Mouse (Mus musculus) ovary, postnatal 10 days (tissue): ENCODE data around the gene Ss18l1.

Experiments used
- DNase-seq: peaks from one replicate; pipeline ENCODE4 v3.0.0; 2022; ENCODE audit warnings: low spot score

Ss18l1 gene

DNA sequence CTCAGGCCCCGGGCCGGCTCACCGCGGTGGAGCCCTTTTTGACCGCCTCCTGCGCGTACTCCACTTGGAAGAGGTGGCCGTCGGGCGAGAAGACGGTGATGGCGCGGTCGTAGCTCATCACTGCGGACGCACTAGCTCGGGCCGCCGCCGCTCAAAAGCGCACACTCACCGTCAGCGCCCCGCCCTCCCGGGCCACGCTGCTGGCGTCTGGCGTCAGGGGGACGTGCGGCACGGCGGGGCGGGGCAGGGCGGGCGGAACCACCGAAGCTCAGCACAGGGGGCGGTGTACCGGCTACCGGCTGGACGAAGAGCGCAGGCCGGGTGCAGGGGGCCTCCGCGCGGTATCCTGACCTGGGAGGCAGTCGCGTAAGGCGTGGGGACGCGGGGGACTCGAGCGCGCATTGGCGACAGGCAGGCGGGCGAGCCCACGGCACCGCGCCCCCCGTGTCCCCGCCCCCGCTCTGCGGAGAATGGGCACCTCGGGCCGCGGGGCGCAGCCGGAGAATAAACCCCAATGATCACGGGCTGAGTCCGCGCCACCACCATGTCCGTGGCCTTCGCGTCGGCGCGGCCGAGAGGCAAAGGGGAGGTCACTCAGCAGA lies at the start of gene Ss18l1, which contains the start of gene Psma7:
Gene Ss18l1, plus strand, starts transcription at position 254 of the 602 bp plus-strand sequence.
Gene Psma7, minus strand, starts transcription at position 178 of the 602 bp plus-strand sequence.
- DNase-seq: peak; percentile 67

GRCm38 (mm10) chr2:179993071-179993470 lies 49.2 kb upstream of the Ss18l1 start:
- DNase-seq: no peak

- DNase-seq: no peak
Observed at GRCm38 (mm10) chr2:179998431-179998830, 43.9 kb upstream of the Ss18l1 start.

GRCm38 (mm10) chr2:180001635-180002034 lies 40.7 kb upstream of the Ss18l1 start:
- DNase-seq: no peak

DNA sequence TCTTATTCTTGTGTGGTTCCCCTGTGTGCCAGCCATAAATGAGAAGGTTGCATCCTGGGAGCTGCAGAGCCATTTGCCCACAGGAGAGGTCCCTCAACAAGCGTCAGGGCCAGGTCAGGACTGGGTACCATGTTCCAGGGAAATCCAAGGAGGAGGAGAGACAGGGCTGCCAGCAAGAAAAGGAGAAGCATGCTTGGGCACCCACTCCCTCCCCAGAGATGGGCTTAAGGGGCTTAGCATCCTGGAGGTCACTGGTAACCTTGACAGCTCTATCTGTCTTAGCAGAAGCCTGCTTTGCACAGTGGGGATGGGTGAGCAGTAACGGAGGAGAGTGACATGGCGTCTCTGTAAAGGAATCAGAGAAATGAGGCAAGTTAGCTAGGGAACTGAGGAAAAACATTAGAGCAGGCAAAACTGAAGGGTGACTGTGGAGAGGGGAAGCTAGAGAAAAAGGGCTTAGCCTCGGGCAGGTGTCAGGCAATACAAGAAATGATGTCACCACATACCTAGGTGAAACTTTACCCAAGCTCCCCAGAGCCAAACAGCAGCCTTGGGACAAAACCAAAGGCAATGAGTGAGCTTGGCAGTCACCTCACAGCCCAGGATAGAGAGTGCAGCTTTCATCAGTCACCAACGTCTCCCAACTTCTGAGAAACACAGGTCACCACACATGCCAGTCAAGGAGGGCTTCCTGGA lies 36.5 kb upstream of the Ss18l1 start:
- no peak for DNase-seq

GRCm38 (mm10) chr2:180006352-180007017 lies 35.8 kb upstream of the Ss18l1 start:
- DNase-seq: no peak

- no peak for DNase-seq
Observed at GRCm38 (mm10) chr2:180010686-180011085, 31.6 kb upstream of the Ss18l1 start.

DNA sequence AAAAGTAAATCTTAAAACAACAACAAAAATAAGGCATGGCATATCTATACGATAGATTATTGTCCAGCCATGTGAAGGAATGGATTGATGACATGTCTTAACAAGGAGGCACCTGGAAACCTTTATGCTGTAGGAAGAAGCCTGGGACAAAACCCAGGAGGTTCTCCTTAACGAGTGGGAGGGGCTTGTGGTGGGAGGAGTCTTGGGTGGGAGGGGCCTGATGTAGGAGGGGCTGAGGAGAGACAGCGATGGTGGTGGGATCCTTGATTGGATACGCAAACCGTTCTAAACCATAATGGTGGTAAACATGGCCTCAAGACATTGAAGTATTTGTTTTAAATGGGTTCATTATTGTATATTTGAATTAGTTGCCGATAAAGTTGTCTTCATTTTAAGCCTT lies 30.9 kb upstream of the Ss18l1 start:
- DNase-seq: no peak

DNA sequence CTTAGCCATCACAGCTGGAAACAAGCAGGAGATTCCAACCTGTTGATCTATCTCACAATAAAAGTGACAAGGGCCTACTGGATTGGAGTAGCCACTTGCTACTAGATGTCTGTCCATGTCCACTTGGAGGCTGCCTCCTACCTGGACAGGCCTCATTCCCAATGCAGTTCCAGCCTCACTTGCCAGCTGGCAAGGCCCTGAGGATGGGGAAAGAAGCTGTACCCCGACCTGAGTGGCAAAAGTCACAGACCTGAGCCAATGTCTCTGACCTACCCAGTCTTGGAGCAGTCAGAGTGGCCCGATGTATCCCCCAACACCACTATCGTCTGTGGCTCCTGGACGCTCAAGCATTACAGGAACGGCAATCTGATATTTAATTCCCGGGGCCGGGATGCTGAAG lies 28.6 kb upstream of the Ss18l1 start:
- DNase-seq: no peak

GRCm38 (mm10) chr2:180017632-180018031 lies 24.7 kb upstream of the Ss18l1 start:
- DNase-seq: no peak

DNA sequence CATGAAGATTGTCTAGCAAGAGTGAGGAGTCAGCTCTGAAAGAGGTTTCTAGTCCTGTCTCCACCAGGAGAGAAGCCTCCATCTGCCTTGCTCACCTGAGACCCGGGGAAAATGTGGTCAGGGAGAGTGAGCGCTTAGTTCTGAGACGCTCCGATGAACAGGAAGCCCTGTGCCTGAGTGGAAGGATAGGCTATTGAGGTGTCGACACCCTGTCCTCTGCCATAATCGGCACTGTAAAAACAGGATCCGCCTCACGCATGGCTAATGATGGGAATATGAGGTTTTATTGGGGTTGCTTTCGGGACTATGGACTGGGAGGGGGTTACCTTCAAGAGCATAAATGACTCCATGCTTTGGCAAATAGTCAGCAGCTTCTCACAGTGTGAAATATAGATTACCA lies 23.7 kb upstream of the Ss18l1 start:
- no peak for DNase-seq

- no peak for DNase-seq
Observed at GRCm38 (mm10) chr2:180020091-180020661, 22.1 kb upstream of the Ss18l1 start.

- no peak for DNase-seq
Observed at GRCm38 (mm10) chr2:180020919-180021318, 21.4 kb upstream of the Ss18l1 start.

DNA sequence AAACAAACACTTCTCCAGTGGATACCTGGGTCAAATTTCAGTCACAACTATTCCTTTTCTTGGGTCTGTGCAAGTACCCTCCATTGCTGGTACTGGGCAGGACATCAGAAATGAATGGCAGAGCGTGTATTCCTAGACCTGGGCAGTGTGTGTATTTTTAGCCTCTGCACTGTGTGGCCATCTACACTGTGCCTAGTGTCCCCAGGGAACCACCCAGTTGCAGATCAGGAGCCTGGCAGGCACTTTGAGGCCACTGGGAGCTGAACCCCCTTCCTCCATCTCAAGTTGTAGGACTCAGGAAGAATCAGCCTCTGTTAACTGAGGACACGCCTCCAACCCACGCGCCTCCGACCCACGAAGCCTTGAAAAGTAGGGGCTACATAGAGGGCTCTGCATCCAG lies 19.6 kb upstream of the Ss18l1 start:
- no peak for DNase-seq

- peak; percentile 98 for DNase-seq
Observed at GRCm38 (mm10) chr2:180024401-180025098, 17.8 kb upstream of the Ss18l1 start, which contains the start of gene Lsm14b. Gene Lsm14b (plus strand): TSS chr2:180024987.

DNA sequence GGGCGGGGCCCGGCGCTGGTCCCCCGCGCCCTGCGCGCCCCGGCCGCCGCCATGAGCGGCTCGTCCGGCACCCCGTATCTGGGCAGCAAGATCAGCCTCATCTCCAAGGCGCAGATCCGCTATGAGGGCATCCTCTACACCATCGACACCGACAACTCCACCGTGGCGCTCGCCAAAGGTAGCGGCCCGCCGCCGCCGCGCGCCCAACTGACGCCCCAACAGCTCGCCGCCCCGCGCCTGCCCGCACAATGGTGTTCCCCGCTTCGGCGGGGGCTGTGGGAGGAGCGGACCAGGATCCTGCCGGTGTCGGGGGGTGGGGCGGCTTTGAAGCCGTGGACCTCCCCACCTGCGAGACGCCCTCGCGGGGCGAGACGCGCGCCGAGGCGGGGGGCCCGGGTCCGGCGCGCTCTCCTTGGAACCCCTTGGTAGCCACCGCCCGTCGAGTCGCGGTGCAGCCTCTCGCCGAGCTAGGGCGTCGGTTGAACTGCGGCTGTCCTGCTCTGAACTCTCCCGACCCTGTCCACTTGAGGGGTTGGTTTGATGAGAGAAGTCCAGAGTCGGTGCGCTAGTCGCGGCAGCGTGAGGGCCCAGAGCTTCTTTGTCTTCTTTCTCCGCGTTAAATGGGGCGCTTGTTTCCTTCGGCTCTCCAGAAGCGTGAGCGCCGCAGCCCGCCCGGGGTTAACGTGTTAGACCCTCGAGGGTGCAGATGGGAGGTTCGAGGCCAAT lies 17.0 kb upstream of the Ss18l1 start:
- no peak for DNase-seq

DNA sequence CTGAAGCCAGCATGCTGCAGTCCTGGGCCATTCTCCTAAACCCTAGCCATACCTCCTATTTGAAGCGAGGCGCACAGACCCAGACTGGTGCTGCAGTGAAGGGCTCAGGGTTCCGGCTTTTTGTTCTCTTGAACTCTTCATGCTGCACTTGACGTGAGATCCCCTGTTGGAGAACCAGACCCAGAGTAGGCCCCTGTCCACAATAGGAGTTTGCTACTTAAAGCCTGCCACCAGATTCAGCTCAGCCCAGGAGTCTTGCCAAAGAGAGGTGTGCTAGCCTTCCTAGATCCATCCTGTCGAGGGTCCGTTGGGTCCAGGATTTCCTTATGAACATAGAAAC lies 16.5 kb upstream of the Ss18l1 start:
- DNase-seq: no peak

DNA sequence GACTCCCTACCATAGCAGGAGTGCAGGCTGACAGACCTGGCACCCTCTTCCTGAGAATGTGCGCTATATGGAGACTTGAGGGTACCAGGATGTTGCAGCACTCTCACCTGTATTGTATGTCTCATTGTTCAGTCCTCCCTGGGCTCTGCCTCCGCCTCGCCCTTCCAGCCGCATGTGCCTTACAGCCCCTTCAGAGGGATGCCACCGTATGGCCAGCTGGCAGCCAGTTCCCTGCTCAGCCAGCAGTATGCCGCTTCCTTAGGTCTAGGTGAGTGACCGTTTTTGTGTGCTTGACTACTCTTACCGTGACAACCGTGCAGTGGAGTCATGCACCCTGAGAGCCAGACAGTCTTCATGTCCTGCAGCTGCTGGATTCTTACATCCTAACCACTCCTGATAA lies 14.5 kb upstream of the Ss18l1 start:
- DNase-seq: no peak

GRCm38 (mm10) chr2:180031270-180031669 lies 11.0 kb upstream of the Ss18l1 start:
- DNase-seq: no peak

DNA sequence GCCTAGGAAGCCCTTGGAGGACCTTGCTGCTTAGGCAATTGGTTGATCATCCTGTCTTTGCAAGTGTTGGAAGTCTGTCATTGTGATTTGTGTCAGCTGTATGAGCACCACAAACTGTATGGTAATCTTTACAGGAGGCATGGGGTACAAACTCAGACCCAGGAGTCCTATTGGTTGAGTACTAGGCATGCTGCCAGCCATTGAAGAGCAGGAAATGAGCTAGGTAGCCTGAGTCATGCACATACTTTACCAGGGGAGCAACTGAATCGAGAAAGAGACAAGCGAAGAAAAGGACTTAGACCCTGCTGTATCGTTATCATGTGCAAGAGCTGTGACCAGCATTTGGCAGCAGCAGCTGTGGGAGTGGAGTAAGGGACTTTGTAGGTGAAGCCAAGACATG lies 9.4 kb upstream of the Ss18l1 start:
- no peak for DNase-seq

- no peak for DNase-seq
Observed at GRCm38 (mm10) chr2:180033956-180034355, 8.4 kb upstream of the Ss18l1 start.

DNA sequence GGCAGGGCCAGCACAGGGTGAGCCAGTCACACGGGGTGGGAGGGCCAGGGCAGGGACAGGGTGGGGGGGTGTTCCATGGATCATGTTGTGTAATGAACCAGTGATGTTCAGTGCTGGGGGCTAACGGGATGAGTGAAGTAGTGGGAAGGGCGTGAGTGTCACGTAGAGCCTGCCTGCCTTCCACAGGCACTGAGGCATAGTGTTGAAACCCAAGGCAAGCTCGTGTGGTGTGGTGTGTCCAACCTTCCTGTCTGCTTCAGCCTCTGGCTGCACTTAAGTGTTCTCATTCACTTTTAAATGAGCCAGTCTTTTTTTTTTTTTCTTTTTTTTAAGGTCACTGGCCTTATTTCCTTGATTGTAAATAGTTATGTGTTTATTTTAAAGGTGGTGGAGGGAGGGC lies 7.6 kb upstream of the Ss18l1 start:
- no peak for DNase-seq
